Comparison of ENCODE assay signal across 21 mouse cellular contexts in the genomic region with DNA sequence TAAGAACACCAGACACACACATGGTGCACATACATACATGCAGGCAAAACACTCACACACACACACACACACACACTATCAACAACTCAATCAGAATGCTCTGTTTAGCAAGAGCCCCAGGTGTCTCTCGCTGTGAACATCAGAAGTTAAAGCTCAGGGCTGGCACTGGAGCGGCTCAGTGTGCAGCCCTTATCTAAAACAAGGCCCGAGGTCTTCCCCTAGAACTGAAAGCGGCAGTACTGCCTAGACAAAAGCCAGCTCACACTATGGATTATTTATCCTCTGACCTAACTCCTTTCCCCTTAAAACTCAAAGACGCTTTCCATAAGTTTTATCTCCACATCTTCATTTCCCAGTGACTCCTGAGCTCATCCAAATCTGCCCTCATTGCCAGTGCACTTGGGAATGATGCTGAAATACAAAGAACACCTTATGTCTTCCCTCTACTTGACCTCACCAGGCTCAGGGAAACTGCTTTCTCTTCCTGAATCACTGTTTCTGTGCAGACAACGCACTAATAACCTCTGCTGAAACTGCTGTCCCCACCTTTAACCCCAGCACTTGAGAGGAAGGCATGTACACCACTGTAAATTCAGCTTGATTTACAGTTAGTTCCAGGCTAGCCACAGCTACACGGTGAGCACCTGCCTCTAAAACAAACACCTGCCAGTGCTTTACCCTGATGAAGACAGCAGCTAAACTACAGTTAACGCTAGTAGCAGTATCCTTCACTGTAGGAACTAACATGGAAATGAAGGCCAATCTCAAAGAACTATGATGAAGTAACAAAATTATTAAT. TPM values are rescaled to one million over a fixed set of nuclear protein-coding genes. Genes with fewer than 3 reads are reported as not detected.
DNase-seq lines count a peak whose midpoint lies in the region; ATAC-seq and TF ChIP-seq lines count a peak whose summit lies in the region.
"Had no signal": no experiment of that assay in that cellular context is flagged by ENCODE, and none has a peak within 500 bp of the region (broad histone marks: within the 10 kb centered on the region; RNA-seq: fewer than 3 reads in every experiment).

No protein-coding gene starts in this region.

- no peak overlapping the region for H3K9ac ChIP-seq in heart, embryonic 12.5 days
- H3K9ac ChIP-seq in liver, postnatal 0 days (replicated peaks) = no peak overlapping the region
- no peak overlapping the region for H3K9ac ChIP-seq in stomach, postnatal 0 days (ENCODE audit: low read length)
- H3K9ac ChIP-seq: heart, embryonic 15.5 days; hindbrain, embryonic 13.5 days had no signal

- peaks cover 40% of the 10 kb centered on the region for H3K4me1 ChIP-seq in heart, embryonic 12.5 days (replicated peaks)
- H3K4me1 ChIP-seq in liver, postnatal 0 days (ENCODE audit: insufficient read depth) = peaks cover 39% of the 10 kb centered on the region
- H3K4me1 ChIP-seq in stomach, postnatal 0 days (replicated peaks; ENCODE audit: control insufficient read depth, insufficient read depth) = no peaks in the 10 kb centered on the region

- H3K27ac ChIP-seq in heart, embryonic 12.5 days (ENCODE audit: poor library complexity, severe bottlenecking) = peak overlapping the region; percentile 15; the same call in 1 of the 2 replicates
- H3K27ac ChIP-seq in liver, postnatal 0 days (ENCODE audit: low read depth) = peak overlapping the region; percentile 36; the same call in 1 of the 2 replicates
- H3K27ac ChIP-seq in stomach, postnatal 0 days (replicated peaks) = 0 out of 2 replicates have a peak overlapping the region, but pooled peaks have one; percentile 8
- H3K27ac ChIP-seq: heart, embryonic 15.5 days; hindbrain, embryonic 13.5 days; kidney, postnatal 0 days; layer of hippocampus, adult 2 months; limb, embryonic 10.5 days had no signal

- H3K4me2 ChIP-seq in heart, embryonic 12.5 days = peak overlapping the region; percentile 4; the same call in 1 of the 2 replicates
- peak overlapping the region; percentile 35; the same call in 1 of the 2 replicates for H3K4me2 ChIP-seq in liver, postnatal 0 days (ENCODE audit: low read depth, low read length)
- H3K4me2 ChIP-seq in stomach, postnatal 0 days (replicated peaks; ENCODE audit: low read depth) = no peak overlapping the region
- H3K4me2 ChIP-seq: heart, embryonic 15.5 days; hindbrain, embryonic 13.5 days had no signal

- H3K9me3 ChIP-seq in heart, embryonic 12.5 days (replicated peaks) = no peaks in the 10 kb centered on the region
- no peaks in the 10 kb centered on the region for H3K9me3 ChIP-seq in liver, postnatal 0 days (ENCODE audit: low read length)
- H3K9me3 ChIP-seq in stomach, postnatal 0 days (ENCODE audit: control insufficient read depth, low read length) = no peaks in the 10 kb centered on the region
- H3K9me3 ChIP-seq: heart, embryonic 15.5 days; hindbrain, embryonic 13.5 days; limb, embryonic 10.5 days had no signal

- 30% methylated on average over 8 of the region's 8 CpGs for WGBS in heart, embryonic 12.5 days
- 42% methylated on average over 8 of the region's 8 CpGs for WGBS in liver, postnatal 0 days (ENCODE audit: insufficient replicate concordance)
- whole genome bisulfite sequencing in stomach, postnatal 0 days = 47% methylated on average over 8 of the region's 8 CpGs

- no peak overlapping the region for H3K4me3 ChIP-seq in heart, embryonic 12.5 days
- no peak overlapping the region for H3K4me3 ChIP-seq in liver, postnatal 0 days (ENCODE audit: low read depth, low read length)
- no peak overlapping the region for H3K4me3 ChIP-seq in stomach, postnatal 0 days (ENCODE audit: low read depth, low read length)
- H3K4me3 ChIP-seq: heart, embryonic 15.5 days; hindbrain, embryonic 13.5 days; layer of hippocampus, adult 2 months; limb, embryonic 10.5 days had no signal

- no peak for ATAC-seq in heart, embryonic 12.5 days (ENCODE audit: insufficient number of reproducible peaks, low FRiP score)
- no peak for ATAC-seq in liver, postnatal 0 days
- ATAC-seq in stomach, postnatal 0 days (ENCODE audit: low FRiP score, low TSS enrichment) = no peak
- ATAC-seq: CD4-positive, CD25-positive, alpha-beta regulatory T cell, adult 4 months; forebrain, embryonic 16.5 days; midbrain, embryonic 16.5 days had no signal

- TF ChIP-seq EP300 in liver, postnatal 0 days (IDR thresholded peaks at IDR 0.05; ENCODE audit: low read depth) = no peak
- TF ChIP-seq EP300 in stomach, postnatal 0 days (optimal IDR thresholded peaks at IDR 0.05) = no peak

- DNase-seq in heart, postnatal 14 days = no peak
- peak; percentile 13 for DNase-seq in thymus, postnatal 4 days
- DNase-seq in thymus, postnatal 36 days = no peak
- no peak for DNase-seq in liver, postnatal 0 days
- DNase-seq in stomach, postnatal 0 days (ENCODE audit: low spot score) = no peak
- no peak for DNase-seq in layer of hippocampus, adult 11-12 months (ENCODE audit: low spot score)
- no peak for DNase-seq in left cerebral cortex, adult 9 months (ENCODE audit: low spot score in 2 of 2)
- DNase-seq: adrenal gland, postnatal 25 days; cerebellum, adult 11 months; cerebellum, postnatal 10 days; kidney, adult 11 months; lung, adult 2 months had no signal

- no peaks in the 10 kb centered on the region for H3K27me3 ChIP-seq in heart, embryonic 12.5 days (replicated peaks)
- no peaks in the 10 kb centered on the region for H3K27me3 ChIP-seq in liver, postnatal 0 days (ENCODE audit: insufficient read depth, low read length)
- H3K27me3 ChIP-seq in stomach, postnatal 0 days (ENCODE audit: control insufficient read depth, insufficient read depth, low read length) = no peaks in the 10 kb centered on the region
- H3K27me3 ChIP-seq: heart, embryonic 15.5 days; hindbrain, embryonic 13.5 days had no signal

- intact Hi-C loops in heart, postnatal 14 days (cut with DNase I) = no loop called here

- H3K36me3 ChIP-seq in heart, embryonic 12.5 days = peaks cover 10% of the 10 kb centered on the region; the same call in 1 of the 2 replicates
- H3K36me3 ChIP-seq in liver, postnatal 0 days (replicated peaks; ENCODE audit: insufficient read depth, low read length) = peaks cover 24% of the 10 kb centered on the region
- H3K36me3 ChIP-seq in stomach, postnatal 0 days (ENCODE audit: control insufficient read depth, insufficient read depth, low read length) = no peaks in the 10 kb centered on the region

- no peak for TF ChIP-seq CTCF in liver, postnatal 0 days (IDR thresholded peaks at IDR 0.05; ENCODE audit: low read depth)
- no peak for TF ChIP-seq CTCF in stomach, postnatal 0 days (IDR thresholded peaks at IDR 0.05; ENCODE audit: low read depth)

RNA-seq across cellular contexts. Expression of a gene that starts 11.3 kb away (rescaled TPM):
- 38.9 and 41.1 TPM in 2 replicates for polyA plus RNA-seq in heart, embryonic 12.5 days (2016; fragmentation: Nextera tagmentation; extraction: Ambion mirVana)
- 10 to 100 TPM; 85.9 to 89.6 TPM for total RNA-seq in heart, postnatal 14 days (2021)
- 18.2 and 20.6 TPM in 2 replicates for polyA plus RNA-seq in liver, postnatal 0 days (2015; fragmentation: Nextera tagmentation; extraction: Ambion mirVana)
- 24.7 and 25.2 TPM in 2 replicates for polyA plus RNA-seq in stomach, postnatal 0 days (2015; fragmentation: Nextera tagmentation; extraction: Ambion mirVana)
